Mouse (Mus musculus): ENCODE measurements around the gene Rps6ka5.

DNA sequence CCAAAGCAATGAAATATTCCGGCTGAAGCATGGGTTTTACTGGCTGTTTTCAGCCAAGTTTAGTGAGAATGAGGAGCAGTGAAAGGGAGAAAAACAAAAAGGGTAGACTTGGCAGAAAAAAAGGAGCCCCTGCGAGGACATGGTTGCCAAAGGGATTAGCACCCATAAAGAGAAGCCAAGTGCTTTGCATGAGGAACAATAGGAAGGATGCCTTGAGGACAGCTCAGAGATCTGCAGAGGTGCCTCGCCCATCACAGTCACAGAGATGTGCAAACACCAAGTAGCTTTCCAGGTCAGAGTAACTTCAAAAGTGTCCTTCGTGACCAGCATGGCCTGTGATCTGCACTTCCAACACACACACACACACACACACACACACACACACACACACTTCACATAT is 30.6 kb upstream of the Rps6ka5 start:
- TF ChIP-seq CTCF (IDR thresholded peaks at IDR 0.05; ENCODE audit: low read depth, low read length) (no peak), POLR2A (IDR thresholded peaks at IDR 0.05; ENCODE audit: extremely low read depth, insufficient read depth, low read length) (no peak)

Data from liver, adult 2 months (tissue).